Mouse (Mus musculus) hindbrain, embryonic 10.5 days (tissue): ENCODE data around the gene Ftcd. TPM values are rescaled to one million over a fixed set of nuclear protein-coding genes. Genes with fewer than 3 reads are reported as not detected.

ENCODE experiments used
- DNase-seq: peaks from one replicate; pipeline ENCODE4 v3.0.0-alpha.2; 2017; ENCODE audit warnings: low spot score
- H3K27ac ChIP-seq: fragments of 300-500 bp; sonication (generic); 2 replicates; pipeline ENCODE4 v1.5.1; 2016; ENCODE audit warnings: mild to moderate bottlenecking, moderate library complexity
- H3K27me3 ChIP-seq: fragments of 300-500 bp; sonication (generic); 2 replicates; pipeline ENCODE4 v1.6.1; 2016; ENCODE audit warnings: mild to moderate bottlenecking; ENCODE audit not compliant: poor library complexity, insufficient read depth, severe bottlenecking
- H3K36me3 ChIP-seq: fragments of 300-500 bp; sonication (generic); 2 replicates; pipeline ENCODE4 v1.6.1; 2016; ENCODE audit warnings: mild to moderate bottlenecking, moderate library complexity
- H3K4me1 ChIP-seq: fragments of 300-500 bp; sonication (generic); replicated peaks from 2 replicates; pipeline ENCODE4 v1.6.1; 2016; ENCODE audit warnings: mild to moderate bottlenecking
- H3K4me3 ChIP-seq: fragments of 300-500 bp; sonication (generic); 2 replicates; pipeline ENCODE4 v1.5.1; 2016; ENCODE audit warnings: mild to moderate bottlenecking, moderate library complexity
- H3K9me3 ChIP-seq: fragments of 300-500 bp; sonication (generic); 2 replicates; pipeline ENCODE4 v1.6.1; 2016; ENCODE audit warnings: mild to moderate bottlenecking, moderate library complexity
- WGBS: fragments of 180-500 bp; shearing (Covaris S2); methylation state at CpG from one replicate; pipeline ENCODE4 v1.1.7; 2016; 5-methylcytosine and 5-hydroxymethylcytosine counted together
- polyA plus RNA-seq: library from polyadenylated mRNA; unstranded; fragments of >200 nt; fragmentation: Nextera tagmentation; extraction: Ambion mirVana; gene quantifications from 2 replicates; pipeline ENCODE4 v1.2.1, GENCODE M21; 2016

Gene Ftcd
- polyA plus RNA-seq, 1 experiment from 2014 or later: not detected

DNA sequence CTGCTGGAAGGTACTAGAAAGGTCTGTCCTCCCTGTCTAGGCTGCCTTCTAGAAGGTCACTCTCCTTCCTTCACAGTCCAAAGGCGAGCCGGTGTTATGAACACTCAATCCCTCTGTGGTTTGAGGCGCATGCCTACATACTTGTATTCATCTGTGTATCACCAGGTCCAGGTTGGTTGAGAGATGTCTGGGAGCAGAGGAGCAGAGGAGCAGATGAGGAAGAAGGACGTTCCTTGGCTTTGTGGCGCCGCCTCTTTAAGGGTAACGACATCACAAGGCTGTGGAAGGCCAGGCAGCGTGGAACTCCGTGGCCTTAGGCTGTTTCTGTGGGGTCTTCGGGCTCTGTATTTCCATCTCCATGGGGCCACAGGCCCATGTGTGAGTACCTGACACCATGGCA lies 13.5 kb upstream of the Ftcd start, which contains the start of gene Spatc1l:
Gene Spatc1l (plus strand): TSS at position 301 of the 400 bp plus-strand sequence.
- Histone ChIP-seq H3K27ac (no peak within 1 kb of the TSS), H3K4me1 (no peaks in the 10 kb centered on the region), H3K4me3 (no peak within 1 kb of the TSS), H3K27me3 (no peaks in the 10 kb centered on the region), H3K36me3 (no peaks in the 10 kb centered on the region), H3K9me3 (no peaks in the 10 kb centered on the region)
- no peak for DNase-seq
- WGBS: 92% methylated on average over 10 of the region's 10 CpGs

DNA sequence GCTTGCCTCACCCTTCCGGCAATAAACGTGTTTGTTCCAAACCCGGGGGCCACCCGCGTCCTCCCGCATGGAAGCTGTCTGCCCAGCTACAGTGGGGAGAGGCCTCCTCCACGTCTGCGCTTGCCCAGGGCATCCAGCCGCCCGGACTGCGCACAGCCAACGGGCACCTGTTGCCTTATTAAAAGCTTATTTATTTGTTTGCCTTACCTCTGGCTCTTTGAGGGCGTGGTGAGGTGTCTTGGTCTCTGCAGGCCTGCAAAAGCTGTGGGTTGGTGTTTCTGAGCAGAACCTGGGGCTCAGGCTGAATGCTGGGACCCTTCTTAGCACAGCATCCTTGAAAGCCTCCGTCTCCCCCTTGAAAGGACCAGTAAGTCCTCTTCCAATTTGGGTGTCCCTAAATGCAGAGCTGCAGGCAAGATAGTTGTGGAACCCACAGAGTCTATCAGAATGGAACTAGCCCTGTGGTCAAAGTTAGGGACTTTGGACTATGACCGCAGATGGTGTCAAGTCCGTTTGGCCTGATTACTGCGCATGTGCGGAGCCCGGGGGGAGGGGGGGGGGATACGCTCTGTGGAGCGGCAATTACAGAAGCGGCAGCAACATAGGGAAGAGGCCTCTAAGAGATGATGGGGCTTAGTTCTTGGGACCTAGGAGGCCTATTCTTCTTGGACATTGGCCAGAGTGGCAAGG lies 5.3 kb upstream of the Ftcd start:
- no peak overlapping the region for H3K4me3 ChIP-seq
- 92% methylated on average over 22 of the region's 22 CpGs for WGBS
- no peaks in the 10 kb centered on the region for H3K4me1 ChIP-seq
- no peak overlapping the region for H3K27ac ChIP-seq
- no peak for DNase-seq
- H3K36me3 ChIP-seq: no peaks in the 10 kb centered on the region
- H3K9me3 ChIP-seq: 0 out of 2 replicates have a peak, but pooled peaks cover 5% of the 10 kb centered on the region
- no peaks in the 10 kb centered on the region for H3K27me3 ChIP-seq

DNA sequence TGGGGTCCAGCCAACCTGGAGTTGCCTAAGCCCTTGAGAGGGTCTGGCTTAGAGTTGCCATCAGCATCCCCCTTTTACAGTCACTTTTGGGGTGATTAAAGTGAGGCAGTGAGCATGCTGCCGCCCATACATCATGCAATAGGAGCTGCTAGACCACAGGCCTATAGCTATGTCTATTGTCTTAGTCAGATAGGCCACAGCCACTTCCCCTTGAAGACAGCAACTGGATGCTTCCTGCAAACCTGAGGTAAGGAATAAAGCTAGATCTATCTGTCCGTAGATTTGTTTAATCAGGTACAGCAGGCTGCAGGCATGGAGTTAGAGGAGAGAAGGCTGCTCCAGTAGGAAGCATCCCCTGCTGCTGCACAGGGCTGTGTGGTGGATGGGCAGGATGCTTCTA lies 4.4 kb upstream of the Ftcd start:
- H3K27ac ChIP-seq: no peak overlapping the region
- 0 out of 2 replicates have a peak, but pooled peaks cover 5% of the 10 kb centered on the region for H3K9me3 ChIP-seq
- DNase-seq: no peak
- H3K27me3 ChIP-seq: no peaks in the 10 kb centered on the region
- no peak overlapping the region for H3K4me3 ChIP-seq
- no peaks in the 10 kb centered on the region for H3K4me1 ChIP-seq
- 72% methylated on average over 2 of the region's 2 CpGs for WGBS
- H3K36me3 ChIP-seq: no peaks in the 10 kb centered on the region

DNA sequence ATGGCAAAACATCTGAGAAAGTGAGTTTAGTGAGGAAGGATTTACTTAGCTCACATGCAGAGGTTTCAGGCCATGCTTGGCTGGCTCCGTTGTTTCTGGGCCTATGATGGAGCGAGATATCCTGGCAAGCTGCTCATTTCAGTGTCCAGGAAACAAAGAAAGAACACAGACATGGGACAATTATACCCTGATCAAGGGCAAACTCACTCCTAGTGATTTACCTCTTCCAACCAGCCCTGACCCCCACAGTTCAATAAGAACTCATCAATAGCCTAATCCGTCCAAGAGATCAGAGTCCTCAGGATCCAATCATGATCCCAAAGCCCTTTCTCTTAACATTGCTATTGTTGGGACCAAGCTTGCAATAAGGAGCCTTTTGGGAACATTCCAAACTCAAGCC lies 3.3 kb upstream of the Ftcd start:
- no peaks in the 10 kb centered on the region for H3K27me3 ChIP-seq
- H3K4me1 ChIP-seq: 0 out of 2 replicates have a peak, but pooled peaks cover 6% of the 10 kb centered on the region
- no peak for DNase-seq
- WGBS: 71% methylated on average over 3 of the region's 3 CpGs
- no peak overlapping the region for H3K27ac ChIP-seq
- no peak overlapping the region for H3K4me3 ChIP-seq
- no peaks in the 10 kb centered on the region for H3K36me3 ChIP-seq
- H3K9me3 ChIP-seq: 0 out of 2 replicates have a peak, but pooled peaks cover 5% of the 10 kb centered on the region

DNA sequence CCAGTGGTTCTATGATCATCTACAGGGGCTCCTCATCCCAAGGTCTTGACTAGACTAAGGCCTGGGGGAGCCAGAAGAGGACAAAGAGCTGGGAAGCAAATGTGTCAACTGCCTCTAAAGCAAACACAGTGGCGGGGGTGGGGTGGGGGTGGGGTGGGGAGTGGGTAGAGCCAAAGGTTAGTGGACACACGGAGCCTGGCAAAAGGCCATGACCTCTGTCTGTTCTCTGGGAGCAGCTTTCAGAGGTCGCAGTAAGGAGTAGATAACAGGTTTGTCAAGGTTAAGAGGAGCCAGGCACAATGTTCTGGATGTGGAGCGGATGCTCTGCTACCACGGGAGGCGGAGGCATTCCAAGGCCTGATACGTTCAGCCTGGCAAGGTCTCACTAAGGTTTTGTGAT lies 1.5 kb downstream of the Ftcd start:
- Histone ChIP-seq H3K9me3 (no peaks in the 10 kb centered on the region), H3K27me3 (no peaks in the 10 kb centered on the region), H3K36me3 (no peaks in the 10 kb centered on the region), H3K4me1 (0 out of 2 replicates have a peak, but pooled peaks cover 6% of the 10 kb centered on the region), H3K27ac (no peak overlapping the region), H3K4me3 (no peak overlapping the region)
- 81% methylated on average over 7 of the region's 7 CpGs for WGBS
- no peak for DNase-seq

DNA sequence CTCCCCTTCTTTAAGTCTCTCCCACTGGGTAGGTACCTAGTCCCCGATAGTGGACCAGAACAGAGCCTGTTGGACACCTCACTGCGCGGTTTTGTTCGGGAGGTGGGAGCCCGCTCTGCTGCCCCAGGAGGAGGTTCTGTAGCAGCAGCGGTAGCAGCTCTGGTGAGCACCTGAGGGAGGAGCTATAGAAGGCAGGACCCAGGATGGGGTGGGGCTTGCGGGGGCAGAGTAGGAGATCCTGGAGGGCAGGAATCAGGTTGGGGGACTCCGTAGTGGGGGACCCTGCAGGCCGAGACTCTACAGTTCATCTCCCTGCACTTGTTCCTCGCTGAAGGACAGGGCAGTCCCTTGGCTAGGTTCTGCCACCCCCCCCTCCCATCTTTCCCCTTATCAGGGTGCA lies 8.7 kb downstream of the Ftcd start:
- WGBS: 13% methylated on average over 10 of the region's 10 CpGs
- Histone ChIP-seq H3K27ac (no peak overlapping the region), H3K27me3 (peaks cover 16% of the 10 kb centered on the region), H3K4me3 (peak overlapping the region; percentile 32), H3K4me1 (peaks cover 9% of the 10 kb centered on the region; the same call in 1 of the 2 replicates), H3K36me3 (no peaks in the 10 kb centered on the region), H3K9me3 (no peaks in the 10 kb centered on the region)
- DNase-seq: no peak

DNA sequence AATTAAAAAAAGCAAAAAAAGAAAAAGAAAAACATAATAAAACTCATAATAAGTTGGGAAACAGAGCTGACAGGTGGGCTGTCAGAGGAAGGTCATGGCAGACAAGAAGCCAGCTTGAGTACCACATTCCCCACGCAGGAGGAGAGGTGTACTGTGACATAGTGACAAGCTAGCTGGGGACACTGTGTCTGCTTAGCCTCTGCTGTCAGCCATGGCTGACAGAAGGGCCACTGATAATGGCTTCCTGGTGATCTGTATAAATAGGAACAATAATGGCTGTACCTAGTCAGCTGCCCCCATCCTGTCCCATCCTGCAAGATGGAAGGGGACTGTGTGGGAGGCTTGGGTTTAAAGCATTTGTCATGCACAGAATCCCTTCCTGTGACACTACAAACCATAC lies 10.7 kb downstream of the Ftcd start:
- Histone ChIP-seq H3K27ac (no peak overlapping the region), H3K27me3 (peaks cover 16% of the 10 kb centered on the region), H3K36me3 (no peaks in the 10 kb centered on the region), H3K9me3 (no peaks in the 10 kb centered on the region), H3K4me1 (peaks cover 9% of the 10 kb centered on the region; the same call in 1 of the 2 replicates), H3K4me3 (no peak overlapping the region)
- DNase-seq: no peak
- 43% methylated on average over 1 of the region's 1 CpGs for WGBS

DNA sequence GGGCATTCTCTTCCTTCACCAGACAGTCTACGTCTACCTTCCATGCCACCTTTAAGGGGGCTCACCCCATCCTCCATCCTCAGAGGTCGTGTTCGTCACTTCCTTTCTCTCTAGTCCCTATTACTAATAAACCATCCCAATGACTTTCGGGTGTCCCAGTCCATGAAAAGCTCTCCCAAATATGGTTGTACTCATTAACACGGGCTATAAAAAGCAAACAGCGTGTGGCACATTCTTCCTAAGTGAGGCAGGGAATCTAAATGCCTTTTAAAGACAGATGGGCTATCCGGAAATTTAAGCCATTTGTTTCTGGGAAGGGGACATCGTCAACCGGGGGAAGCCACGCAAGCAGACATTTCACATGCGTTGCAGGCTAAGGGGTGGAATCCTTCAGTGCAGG lies 14.7 kb downstream of the Ftcd start:
- 88% methylated on average over 11 of the region's 11 CpGs for WGBS
- DNase-seq: no peak
- H3K4me1 ChIP-seq: no peaks in the 10 kb centered on the region
- no peaks in the 10 kb centered on the region for H3K36me3 ChIP-seq
- no peak overlapping the region for H3K4me3 ChIP-seq
- H3K27ac ChIP-seq: no peak overlapping the region
- H3K9me3 ChIP-seq: no peaks in the 10 kb centered on the region
- no peaks in the 10 kb centered on the region for H3K27me3 ChIP-seq

DNA sequence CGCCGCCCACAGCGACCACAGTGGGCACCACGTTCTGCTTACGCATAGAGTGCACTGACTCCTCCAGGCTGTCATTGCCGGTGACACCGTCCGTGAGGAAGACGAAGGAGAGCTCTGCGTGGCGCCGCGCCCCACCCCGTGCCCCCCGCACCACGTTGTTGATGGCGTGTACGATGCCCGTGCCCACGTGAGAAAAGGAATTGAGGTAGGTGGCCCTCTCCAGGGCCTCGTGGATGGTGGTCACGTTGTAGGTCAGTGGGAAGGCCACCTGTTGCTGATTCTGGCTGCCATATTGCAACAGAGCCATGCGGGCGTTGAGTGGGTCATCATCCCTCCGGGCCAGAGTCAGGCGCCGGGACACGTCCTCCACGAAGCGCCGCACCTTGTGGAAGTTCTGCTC lies 20.9 kb downstream of the Ftcd start:
- no peaks in the 10 kb centered on the region for H3K4me1 ChIP-seq
- H3K27me3 ChIP-seq: no peaks in the 10 kb centered on the region
- WGBS: 92% methylated on average over 31 of the region's 31 CpGs
- DNase-seq: no peak
- H3K36me3 ChIP-seq: no peaks in the 10 kb centered on the region
- H3K9me3 ChIP-seq: no peaks in the 10 kb centered on the region
- H3K27ac ChIP-seq: no peak overlapping the region
- no peak overlapping the region for H3K4me3 ChIP-seq

DNA sequence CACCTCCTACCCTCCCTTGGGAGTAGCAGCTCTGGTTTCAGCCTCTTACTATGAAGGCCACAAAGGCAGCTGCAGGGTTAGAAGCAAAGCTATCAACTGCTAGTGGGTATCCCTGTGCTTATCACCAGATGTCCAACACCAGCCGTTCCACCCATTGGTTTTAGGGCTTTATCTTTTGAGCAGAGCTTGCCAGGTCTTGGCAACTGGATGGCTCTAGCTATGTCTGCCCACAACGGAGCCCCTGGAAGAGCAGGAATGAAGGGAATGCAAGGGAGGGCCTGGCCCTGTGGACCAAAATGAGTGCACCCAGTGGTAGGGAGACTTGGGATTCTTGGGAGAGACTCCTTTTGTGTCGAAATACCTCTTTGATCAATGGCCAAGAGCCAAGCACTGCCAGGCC lies 27.2 kb downstream of the Ftcd start:
- Histone ChIP-seq H3K36me3 (0 out of 2 replicates have a peak, but pooled peaks cover 3% of the 10 kb centered on the region), H3K4me3 (no peak overlapping the region), H3K27me3 (no peaks in the 10 kb centered on the region), H3K4me1 (no peaks in the 10 kb centered on the region), H3K27ac (no peak overlapping the region), H3K9me3 (no peaks in the 10 kb centered on the region)
- WGBS: 84% methylated on average over 3 of the region's 3 CpGs
- DNase-seq: no peak

DNA sequence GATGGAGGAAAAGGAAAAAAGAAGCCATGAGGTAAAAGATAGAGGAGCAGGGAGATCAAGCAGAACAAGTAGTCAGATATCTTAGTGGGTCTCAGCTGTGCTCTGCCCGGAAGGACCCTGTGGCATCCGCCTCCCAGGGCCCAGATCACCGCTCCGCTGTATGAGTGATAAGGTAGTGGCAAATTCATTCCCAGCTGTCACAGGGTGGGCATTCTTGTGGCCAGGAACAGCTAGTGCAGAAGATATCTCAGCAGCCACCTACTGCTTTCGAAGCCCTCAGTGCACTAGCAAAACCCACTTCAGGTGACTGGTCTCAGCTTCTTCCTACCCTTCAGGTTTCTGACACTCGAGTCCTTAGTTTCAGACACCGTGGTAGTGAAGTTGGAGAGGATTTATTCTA lies 37.0 kb downstream of the Ftcd start:
- Histone ChIP-seq H3K4me1 (no peaks in the 10 kb centered on the region), H3K27me3 (no peaks in the 10 kb centered on the region), H3K9me3 (no peaks in the 10 kb centered on the region), H3K27ac (no peak overlapping the region), H3K36me3 (peaks cover 15% of the 10 kb centered on the region; the same call in 1 of the 2 replicates), H3K4me3 (no peak overlapping the region)
- 90% methylated on average over 7 of the region's 7 CpGs for WGBS
- DNase-seq: no peak

DNA sequence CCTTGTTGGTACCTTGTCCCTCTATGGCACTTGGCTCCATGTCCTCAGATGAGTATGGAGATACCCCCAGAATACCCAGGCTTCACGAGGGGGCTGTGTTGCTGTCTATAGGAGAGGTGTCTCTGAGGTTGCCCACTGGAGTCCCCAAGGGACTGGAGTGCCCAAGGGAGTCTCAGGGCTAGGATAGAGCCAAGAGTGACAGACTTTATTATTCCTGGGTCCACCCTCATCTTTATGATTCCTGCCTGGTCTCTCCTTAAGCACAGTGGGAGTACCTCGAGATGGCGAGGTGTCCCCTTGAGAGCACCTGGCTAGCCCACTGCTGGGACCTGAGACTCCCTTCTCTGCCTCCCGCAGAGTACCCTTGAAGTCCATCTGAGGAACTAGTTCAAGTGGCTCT lies 47.0 kb downstream of the Ftcd start:
- peak overlapping the region; percentile 54 for H3K4me3 ChIP-seq
- no peak for DNase-seq
- WGBS: 75% methylated on average over 4 of the region's 4 CpGs

DNA sequence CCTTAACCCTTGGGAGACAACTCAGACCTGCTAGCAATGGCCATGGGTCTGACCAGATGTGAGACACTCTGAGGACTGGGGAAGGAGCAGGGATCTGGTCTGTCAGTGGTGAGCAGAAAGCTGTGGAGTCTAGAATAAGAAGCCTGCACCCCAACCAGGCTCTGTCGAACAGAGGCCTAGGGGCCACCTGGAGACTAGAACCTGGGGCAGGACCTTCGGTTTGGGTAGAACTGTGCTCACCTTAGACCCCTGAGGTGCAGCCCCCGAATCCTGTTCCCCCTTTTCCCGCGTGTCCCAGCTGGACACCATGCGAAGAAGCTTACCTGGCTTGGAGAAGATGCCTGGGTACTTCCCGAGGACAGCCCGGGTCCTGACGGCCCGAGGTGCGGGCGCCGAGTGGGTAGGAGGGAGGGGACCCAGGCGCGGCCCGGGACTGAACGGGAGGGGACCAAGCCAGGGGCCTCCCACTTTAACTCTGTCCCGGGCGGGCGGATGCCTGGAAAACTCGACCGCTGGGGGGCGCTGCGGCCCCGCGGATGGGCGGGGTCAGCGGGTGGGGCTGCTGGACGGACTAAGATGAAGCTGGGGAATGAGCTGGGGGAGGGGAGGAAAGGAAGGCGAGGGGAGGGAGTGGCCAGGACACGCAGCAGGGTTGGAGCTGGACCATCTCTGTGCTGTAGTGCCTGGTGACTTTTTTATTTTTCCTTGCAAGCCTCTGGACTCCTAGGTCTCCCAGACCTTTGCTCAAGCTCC lies 47.7 kb downstream of the Ftcd start, which contains the start of gene Col6a2:
Gene Col6a2 (minus strand): TSS at position 703 of the 753 bp plus-strand sequence.
- Histone ChIP-seq H3K9me3 (no peaks in the 10 kb centered on the region), H3K4me3 (peak within 1 kb of the TSS; percentile 54), H3K27ac (peak within 1 kb of the TSS; percentile 83), H3K27me3 (peaks cover 21% of the 10 kb centered on the region), H3K4me1 (peaks cover 16% of the 10 kb centered on the region), H3K36me3 (no peaks in the 10 kb centered on the region)
- 4% methylated on average over 31 of the region's 31 CpGs for WGBS
- peak; percentile 93 for DNase-seq

More for the DNA sequence above, 47.0 kb downstream of the Ftcd start:
- Histone ChIP-seq H3K27ac (no peak overlapping the region), H3K36me3 (no peaks in the 10 kb centered on the region), H3K9me3 (no peaks in the 10 kb centered on the region), H3K27me3 (peaks cover 21% of the 10 kb centered on the region), H3K4me1 (peaks cover 16% of the 10 kb centered on the region)
